Mouse (Mus musculus) WW6 (cell line): Measurements from ENCODE around the gene Rad51d.
"Not testable (repeated sequence)": the region's sequence is repeated elsewhere in the genome, so short reads cannot be mapped to it uniquely, and the experiment has no call there.

ENCODE experiments used
- DNase-seq: peaks from one replicate; pipeline ENCODE4 v3.0.0-alpha.2; 2013; ENCODE audit warnings: low read depth, low spot score

Gene Rad51d

GRCm38 (mm10) chr11:82856032-82856431, 34.4 kb downstream of the Rad51d start:
- no peak for DNase-seq

- DNase-seq, result no peak
Measured at GRCm38 (mm10) chr11:82855327-82855973, 35.0 kb downstream of the Rad51d start.

- DNase-seq, result no peak
Measured at GRCm38 (mm10) chr11:82854111-82854510, 36.3 kb downstream of the Rad51d start.

GRCm38 (mm10) chr11:82852958-82853357, 37.5 kb downstream of the Rad51d start:
- no peak for DNase-seq

- no peak for DNase-seq
Measured at GRCm38 (mm10) chr11:82852540-82852939, 37.9 kb downstream of the Rad51d start.

GRCm38 (mm10) chr11:82852115-82852514, 38.3 kb downstream of the Rad51d start:
- DNase-seq, result no peak

GRCm38 (mm10) chr11:82850259-82850658, 40.2 kb downstream of the Rad51d start:
- DNase-seq, result no peak

- DNase-seq, result no peak
Measured at GRCm38 (mm10) chr11:82847571-82848000, 42.8 kb downstream of the Rad51d start.

- no peak for DNase-seq
Measured at GRCm38 (mm10) chr11:82846938-82847337, 43.5 kb downstream of the Rad51d start.

GRCm38 (mm10) chr11:82846079-82846436, 44.4 kb downstream of the Rad51d start:
- DNase-seq, result no peak

- DNase-seq, result no peak
Measured at GRCm38 (mm10) chr11:82845415-82846078, 44.9 kb downstream of the Rad51d start.

GRCm38 (mm10) chr11:82844771-82845414, 45.5 kb downstream of the Rad51d start:
- DNase-seq, result no peak

GRCm38 (mm10) chr11:82838511-82838910, 51.9 kb downstream of the Rad51d start:
- DNase-seq, result no peak

- no peak for DNase-seq
Measured at GRCm38 (mm10) chr11:82837848-82838247, 52.6 kb downstream of the Rad51d start.

- DNase-seq, result no peak
Measured at GRCm38 (mm10) chr11:82837192-82837591, 53.2 kb downstream of the Rad51d start.

GRCm38 (mm10) chr11:82835616-82836432, 54.6 kb downstream of the Rad51d start:
- DNase-seq, result no peak

GRCm38 (mm10) chr11:82834359-82834758, 56.1 kb downstream of the Rad51d start:
- DNase-seq, result not testable (repeated sequence)

- no peak for DNase-seq
Measured at GRCm38 (mm10) chr11:82833929-82834328, 56.5 kb downstream of the Rad51d start.

GRCm38 (mm10) chr11:82832402-82832801, 58.0 kb downstream of the Rad51d start:
- DNase-seq, result not testable (repeated sequence)

GRCm38 (mm10) chr11:82831008-82831893, 59.2 kb downstream of the Rad51d start:
- no peak for DNase-seq

GRCm38 (mm10) chr11:82826818-82827217, 63.6 kb downstream of the Rad51d start:
- DNase-seq, result no peak
